Mouse (Mus musculus) embryonic facial prominence, embryonic 14.5 days (tissue): ENCODE results near the gene Dusp3. TPM values are rescaled to one million over a fixed set of nuclear protein-coding genes. Genes with fewer than 3 reads are reported as not detected.
A peak's percentile ranks its signal among the peaks of the same experiment; 100 is the strongest.

ENCODE experiments used
- ATAC-seq: fragments of 200-750 bp; cut with Nextera tagmentation; 2 replicates; pipeline ENCODE4 v1.8.0; 2017; ENCODE audit warnings: low read depth, moderate number of reproducible peaks, moderate TSS enrichment
- DNase-seq: peaks from one replicate; pipeline ENCODE4 v3.0.0-alpha.2; 2015; ENCODE audit warnings: low spot score
- H3K27ac ChIP-seq: fragments of 300-500 bp; sonication (generic); replicated peaks from 2 replicates; pipeline ENCODE4 v1.5.1; 2014; ENCODE audit warnings: low read depth, mild to moderate bottlenecking, low read length, moderate library complexity
- H3K27me3 ChIP-seq: fragments of 300-500 bp; sonication (generic); replicated peaks from 2 replicates; pipeline ENCODE4 v1.6.1; 2014; ENCODE audit warnings: low read length; ENCODE audit not compliant: control insufficient read depth, insufficient read depth
- H3K36me3 ChIP-seq: fragments of 300-500 bp; sonication (generic); 2 replicates; pipeline ENCODE4 v1.6.1; 2014; ENCODE audit warnings: low read length, mixed read lengths; ENCODE audit not compliant: control insufficient read depth, insufficient read depth
- H3K4me1 ChIP-seq: fragments of 300-500 bp; sonication (generic); 2 replicates; pipeline ENCODE4 v1.6.1; 2014; ENCODE audit warnings: antibody characterized with exemption, low read length; ENCODE audit not compliant: control insufficient read depth, insufficient read depth
- H3K4me2 ChIP-seq: fragments of 300-500 bp; sonication (generic); 2 replicates; pipeline ENCODE4 v1.6.1; 2014; ENCODE audit warnings: low read depth, mild to moderate bottlenecking, low read length, moderate library complexity, mixed read lengths
- H3K4me3 ChIP-seq: fragments of 300-500 bp; sonication (generic); 2 replicates; pipeline ENCODE4 v1.5.1; 2014; ENCODE audit warnings: low read depth, mild to moderate bottlenecking, low read length
- H3K9ac ChIP-seq: fragments of 300-500 bp; sonication (generic); 2 replicates; pipeline ENCODE4 v1.6.1; 2014; ENCODE audit warnings: low read depth, mild to moderate bottlenecking, low read length, moderate library complexity, mixed read lengths
- H3K9me3 ChIP-seq: fragments of 300-500 bp; sonication (generic); 2 replicates; pipeline ENCODE4 v1.6.1; 2016; ENCODE audit warnings: low read length; ENCODE audit not compliant: control insufficient read depth
- WGBS: fragments of 180-500 bp; shearing (Covaris S2); extraction: QIAGEN DNeasy Blood & Tissue Kit; methylation state at CpG from one replicate; pipeline ENCODE4 v1.1.7; 2014; 5-methylcytosine and 5-hydroxymethylcytosine counted together
- polyA plus RNA-seq: library from polyadenylated mRNA; unstranded; fragments of >200 nt; fragmentation: Nextera tagmentation; extraction: Ambion mirVana; gene quantifications from 2 replicates; pipeline ENCODE4 v1.2.1, GENCODE M21; 2014

Gene Dusp3
- polyA plus RNA-seq, 1 experiment from 2014 or later = 38.3 TPM

- H3K27ac ChIP-seq = no peak overlapping the region
- peaks cover 14% of the 10 kb centered on the region; the same call in 1 of the 2 replicates for H3K27me3 ChIP-seq
- H3K9ac ChIP-seq = no peak overlapping the region
- H3K9me3 ChIP-seq = no peaks in the 10 kb centered on the region
- H3K4me2 ChIP-seq = no peak overlapping the region
- no peaks in the 10 kb centered on the region for H3K36me3 ChIP-seq
- DNase-seq (no peak), ATAC-seq (no peak)
- H3K4me1 ChIP-seq = peaks cover 11% of the 10 kb centered on the region; the same call in 1 of the 2 replicates
- H3K4me3 ChIP-seq = no peak overlapping the region
- 83% methylated on average over 3 of the region's 3 CpGs for WGBS
These were observed 51.1 kb downstream of the Dusp3 start for GRCm38 (mm10) chr11:101935743-101936142.

- Histone ChIP-seq H3K36me3 (no peaks in the 10 kb centered on the region), H3K4me3 (no peak overlapping the region), H3K27me3 (0 out of 2 replicates have a peak, but pooled peaks cover 2% of the 10 kb centered on the region), H3K4me2 (no peak overlapping the region), H3K9ac (no peak overlapping the region), H3K27ac (no peak overlapping the region), H3K9me3 (no peaks in the 10 kb centered on the region), H3K4me1 (0 out of 2 replicates have a peak, but pooled peaks cover 2% of the 10 kb centered on the region)
- no peak for DNase-seq
- WGBS = 40% methylated on average over 4 of the region's 4 CpGs
- ATAC-seq = no peak
These were observed 54.8 kb downstream of the Dusp3 start for GRCm38 (mm10) chr11:101931978-101932377.

GRCm38 (mm10) chr11:101928030-101928762 is 58.6 kb downstream of the Dusp3 start:
- H3K4me1 ChIP-seq = no peaks in the 10 kb centered on the region
- ATAC-seq (no peak), DNase-seq (no peak)
- no peaks in the 10 kb centered on the region for H3K36me3 ChIP-seq
- no peak overlapping the region for H3K4me3 ChIP-seq
- 26% methylated on average over 25 of the region's 25 CpGs for WGBS
- no peak overlapping the region for H3K9ac ChIP-seq
- no peak overlapping the region for H3K27ac ChIP-seq
- no peak overlapping the region for H3K4me2 ChIP-seq
- no peaks in the 10 kb centered on the region for H3K27me3 ChIP-seq
- H3K9me3 ChIP-seq = no peaks in the 10 kb centered on the region

- H3K36me3 ChIP-seq = no peaks in the 10 kb centered on the region
These were observed 59.7 kb downstream of the Dusp3 start for GRCm38 (mm10) chr11:101926951-101927589.

GRCm38 (mm10) chr11:101925636-101926035 is 61.2 kb downstream of the Dusp3 start:
- DNase-seq (no peak), ATAC-seq (no peak)
- WGBS = 55% methylated on average over 6 of the region's 6 CpGs
- Histone ChIP-seq H3K4me3 (no peak overlapping the region), H3K27me3 (no peaks in the 10 kb centered on the region), H3K4me2 (no peak overlapping the region), H3K27ac (no peak overlapping the region), H3K36me3 (no peaks in the 10 kb centered on the region), H3K9me3 (no peaks in the 10 kb centered on the region), H3K4me1 (no peaks in the 10 kb centered on the region), H3K9ac (no peak overlapping the region)

More at GRCm38 (mm10) chr11:101926951-101927589, 59.7 kb downstream of the Dusp3 start:
- Histone ChIP-seq H3K27me3 (no peaks in the 10 kb centered on the region), H3K9me3 (no peaks in the 10 kb centered on the region), H3K4me3 (no peak overlapping the region), H3K27ac (no peak overlapping the region), H3K4me1 (no peaks in the 10 kb centered on the region), H3K4me2 (no peak overlapping the region), H3K9ac (no peak overlapping the region)
- DNase-seq (no peak), ATAC-seq (no peak)
- 92% methylated on average over 10 of the region's 10 CpGs for WGBS

GRCm38 (mm10) chr11:101924441-101924976 is 62.3 kb downstream of the Dusp3 start:
- H3K9ac ChIP-seq = no peak overlapping the region
- ATAC-seq (no peak), DNase-seq (no peak)
- no peak overlapping the region for H3K27ac ChIP-seq
- no peaks in the 10 kb centered on the region for H3K36me3 ChIP-seq
- no peak overlapping the region for H3K4me3 ChIP-seq
- WGBS = 80% methylated on average over 16 of the region's 19 CpGs
- H3K4me1 ChIP-seq = no peaks in the 10 kb centered on the region
- H3K27me3 ChIP-seq = no peaks in the 10 kb centered on the region
- H3K9me3 ChIP-seq = no peaks in the 10 kb centered on the region
- no peak overlapping the region for H3K4me2 ChIP-seq

- no peaks in the 10 kb centered on the region for H3K36me3 ChIP-seq
- H3K27me3 ChIP-seq = no peaks in the 10 kb centered on the region
- no peak for DNase-seq
- no peak overlapping the region for H3K9ac ChIP-seq
- no peak overlapping the region for H3K4me2 ChIP-seq
- no peak overlapping the region for H3K27ac ChIP-seq
- 81% methylated on average over 6 of the region's 6 CpGs for WGBS
- no peaks in the 10 kb centered on the region for H3K4me1 ChIP-seq
- no peak overlapping the region for H3K4me3 ChIP-seq
- ATAC-seq = no peak
- no peaks in the 10 kb centered on the region for H3K9me3 ChIP-seq
These were observed 62.8 kb downstream of the Dusp3 start for GRCm38 (mm10) chr11:101923988-101924387.

- DNase-seq = peak; percentile 58
- Histone ChIP-seq H3K9me3 (no peaks in the 10 kb centered on the region), H3K4me2 (no peak overlapping the region), H3K27ac (no peak overlapping the region), H3K4me3 (no peak overlapping the region), H3K4me1 (no peaks in the 10 kb centered on the region), H3K36me3 (no peaks in the 10 kb centered on the region), H3K9ac (no peak overlapping the region), H3K27me3 (peaks cover 4% of the 10 kb centered on the region; the same call in 1 of the 2 replicates)
- WGBS = 56% methylated on average over 11 of the region's 12 CpGs
- peak; percentile 9; the same call in 1 of the 2 replicates for ATAC-seq
These were observed 65.4 kb downstream of the Dusp3 start for GRCm38 (mm10) chr11:101921361-101921952.
